Mouse (Mus musculus) liver, adult 2 months (tissue): ENCODE data around the gene Capn5. TPM values are rescaled to one million over a fixed set of nuclear protein-coding genes. Genes with fewer than 3 reads are reported as not detected.

ENCODE experiments used
- DNase-seq: peaks from one replicate; pipeline ENCODE4 v3.0.0-alpha.2; 2011; ENCODE audit warnings: low read depth, low spot score; ENCODE audit errors: extremely low read depth
- H3K27ac ChIP-seq: fragments of 200-500 bp; replicated peaks from 2 replicates; pipeline ENCODE4 v1.5.1; 2012; ENCODE audit warnings: low read depth, mild to moderate bottlenecking, control low read depth, inconsistent platforms, low read length; ENCODE audit not compliant: insufficient read depth
- H3K27me3 ChIP-seq: fragments of 200-500 bp; 2 replicates; pipeline ENCODE4 v1.6.1; 2012; ENCODE audit warnings: mild to moderate bottlenecking, moderate library complexity, low read length, inconsistent platforms; ENCODE audit not compliant: control insufficient read depth, insufficient read depth
- H3K36me3 ChIP-seq: fragments of 200-500 bp; 2 replicates; pipeline ENCODE4 v1.6.1; 2012; ENCODE audit warnings: low read length, inconsistent platforms; ENCODE audit not compliant: control insufficient read depth, insufficient read depth
- H3K4me1 ChIP-seq: fragments of 200-500 bp; 2 replicates; pipeline ENCODE4 v1.6.1; 2011; ENCODE audit warnings: low read length; ENCODE audit not compliant: control insufficient read depth, insufficient read depth
- H3K4me3 ChIP-seq: fragments of 200-500 bp; 2 replicates; pipeline ENCODE4 v1.5.1; 2011; ENCODE audit warnings: low read depth, mild to moderate bottlenecking, control low read depth, low read length, moderate library complexity; ENCODE audit not compliant: insufficient read depth
- H3K79me2 ChIP-seq: fragments of 200-500 bp; 2 replicates; pipeline ENCODE4 v1.6.1; 2012; ENCODE audit warnings: inconsistent platforms, mild to moderate bottlenecking, low read length, moderate library complexity; ENCODE audit not compliant: control insufficient read depth, insufficient read depth
- H3K9ac ChIP-seq: fragments of 200-500 bp; 2 replicates; pipeline ENCODE4 v1.6.1; 2012; ENCODE audit warnings: low read depth, mild to moderate bottlenecking, control low read depth, inconsistent platforms, low read length
- CTCF ChIP-seq: fragments of 200-500 bp; IDR thresholded peaks from 2 replicates; pipeline ENCODE4 v1.5.1; 2011; ENCODE audit warnings: low read depth, low read length, control low read depth
- POLR2A ChIP-seq: fragments of 200-500 bp; IDR thresholded peaks from 2 replicates; pipeline ENCODE4 v1.6.1; 2011; ENCODE audit warnings: low read length, control low read depth; ENCODE audit not compliant: insufficient read depth; ENCODE audit errors: extremely low read depth
- WGBS: fragments of 180-500 bp; shearing (Covaris S2); methylation state at CpG from one replicate; pipeline ENCODE4 v1.1.7; 2018; 5-methylcytosine and 5-hydroxymethylcytosine counted together
- polyA plus RNA-seq: library from polyadenylated mRNA; depleted of rRNA; stranded (reverse); fragments of >200 nt; gene quantifications from 2 replicates; pipeline ENCODE4 v1.2.3, GENCODE M21; 2012
- total RNA-seq: library from RNA; depleted of rRNA; stranded (reverse); fragments of >200 nt; gene quantifications from 2 replicates; pipeline ENCODE4 v1.2.3, GENCODE M21; 2014

Capn5 gene
- total and polyA plus RNA-seq, 2 experiments, result 1.0 to 2.2 TPM

GRCm38 (mm10) chr7:98174883-98175755 lies 3.0 kb downstream of the Capn5 start:
- Histone ChIP-seq H3K9ac (no peak overlapping the region), H3K79me2 (no peaks in the 10 kb centered on the region), H3K27ac (no peak overlapping the region), H3K27me3 (no peaks in the 10 kb centered on the region), H3K4me1 (peaks cover 17% of the 10 kb centered on the region), H3K36me3 (no peaks in the 10 kb centered on the region), H3K4me3 (no peak overlapping the region)
- TF ChIP-seq POLR2A (no peak), CTCF (no peak)
- WGBS, result 92% methylated on average over 4 of the region's 4 CpGs
- DNase-seq, result no peak

GRCm38 (mm10) chr7:98173408-98173807 lies 4.7 kb downstream of the Capn5 start:
- TF ChIP-seq CTCF (no peak), POLR2A (no peak)
- no peak overlapping the region for H3K4me3 ChIP-seq
- peaks cover 10% of the 10 kb centered on the region; the same call in 1 of the 2 replicates for H3K4me1 ChIP-seq
- H3K36me3 ChIP-seq, result no peaks in the 10 kb centered on the region
- no peak for DNase-seq
- H3K9ac ChIP-seq, result no peak overlapping the region
- H3K79me2 ChIP-seq, result no peaks in the 10 kb centered on the region
- H3K27ac ChIP-seq, result no peak overlapping the region
- WGBS, result 55% methylated on average over 4 of the region's 4 CpGs
- no peaks in the 10 kb centered on the region for H3K27me3 ChIP-seq

GRCm38 (mm10) chr7:98172661-98173060 lies 5.4 kb downstream of the Capn5 start:
- DNase-seq, result no peak
- Histone ChIP-seq H3K36me3 (no peaks in the 10 kb centered on the region), H3K79me2 (no peaks in the 10 kb centered on the region), H3K27me3 (no peaks in the 10 kb centered on the region), H3K27ac (no peak overlapping the region), H3K4me3 (no peak overlapping the region), H3K9ac (no peak overlapping the region), H3K4me1 (peaks cover 10% of the 10 kb centered on the region; the same call in 1 of the 2 replicates)
- TF ChIP-seq CTCF, result no peak
- TF ChIP-seq POLR2A, result no peak
- WGBS, result 95% methylated on average over 8 of the region's 8 CpGs

GRCm38 (mm10) chr7:98171141-98172073 lies 6.7 kb downstream of the Capn5 start:
- peaks cover 7% of the 10 kb centered on the region; the same call in 1 of the 2 replicates for H3K4me1 ChIP-seq
- H3K4me3 ChIP-seq, result no peak overlapping the region
- peak overlapping the region; percentile 8; the same call in 1 of the 2 replicates for H3K27ac ChIP-seq
- TF ChIP-seq CTCF (no peak), POLR2A (no peak)
- no peaks in the 10 kb centered on the region for H3K27me3 ChIP-seq
- 76% methylated on average over 6 of the region's 6 CpGs for WGBS
- H3K79me2 ChIP-seq, result no peaks in the 10 kb centered on the region
- no peak for DNase-seq
- H3K9ac ChIP-seq, result no peak overlapping the region
- H3K36me3 ChIP-seq, result no peaks in the 10 kb centered on the region

- no peak overlapping the region; the same call in 1 of the 2 replicates for H3K9ac ChIP-seq
- no peaks in the 10 kb centered on the region for H3K27me3 ChIP-seq
- 53% methylated on average over 10 of the region's 10 CpGs for WGBS
- H3K27ac ChIP-seq, result no peak overlapping the region
- H3K4me1 ChIP-seq, result peaks cover 4% of the 10 kb centered on the region; the same call in 1 of the 2 replicates
- no peak overlapping the region for H3K4me3 ChIP-seq
- no peaks in the 10 kb centered on the region for H3K36me3 ChIP-seq
- no peak for DNase-seq
- no peaks in the 10 kb centered on the region for H3K79me2 ChIP-seq
- TF ChIP-seq POLR2A (no peak), CTCF (no peak)
These were observed 13.0 kb downstream of the Capn5 start for GRCm38 (mm10) chr7:98164999-98165528.
